Mouse (Mus musculus): ENCODE measurements at regions not wholly inside any gene's neighbourhood (a gene's known extent, or its start where the extent isn't known, plus 50 kb on each side); places are given as distances from the start of the nearest gene placed in this dataset.

GRCm38 (mm10) chrX:103252881-103253280, 66.4 kb upstream of the Nap1l2 start:
- TF ChIP-seq EP300 (optimal IDR thresholded peaks at IDR 0.05), result no peak
- no peak for TF ChIP-seq CTCF (IDR thresholded peaks at IDR 0.05; ENCODE audit: low read depth)
